Mouse (Mus musculus) liver, embryonic 14.5 days (tissue): ENCODE results near the gene Tgfb1. TPM values are rescaled to one million over a fixed set of nuclear protein-coding genes. Genes with fewer than 3 reads are reported as not detected.

Experiments
- ATAC-seq: fragments of 200-750 bp; cut with Nextera tagmentation; 2 replicates; pipeline ENCODE4 v1.8.0; 2017; ENCODE audit warnings: moderate number of reproducible peaks, mild to moderate bottlenecking, moderate library complexity; ENCODE audit not compliant: insufficient read depth
- DNase-seq, 3 experiments: peaks; one replicate each; pipeline ENCODE4 v3.0.0-alpha.2; 2012 to 2013; ENCODE audit warnings: low read depth in 3 of 3, low spot score in 3 of 3
- H3K27ac ChIP-seq: fragments of 300-500 bp; sonication (generic); 2 replicates; pipeline ENCODE4 v1.5.1; 2014; ENCODE audit warnings: moderate library complexity, mild to moderate bottlenecking, control low read depth, inconsistent platforms
- H3K27me3 ChIP-seq: fragments of 300-500 bp; sonication (generic); 2 replicates; pipeline ENCODE4 v1.6.1; 2014; ENCODE audit warnings: mild to moderate bottlenecking, low read length, moderate library complexity; ENCODE audit not compliant: control insufficient read depth, insufficient read depth
- H3K36me3 ChIP-seq: fragments of 300-500 bp; sonication (generic); replicated peaks from 2 replicates; pipeline ENCODE4 v1.6.1; 2014; ENCODE audit warnings: low read depth; ENCODE audit not compliant: control insufficient read depth, insufficient read depth
- H3K4me1 ChIP-seq, 2 experiments: fragments of 200-500 bp in 1 of 2; fragments of 300-500 bp in 1 of 2; sonication (generic) in 1 of 2; replicated peaks; 2 replicates each; pipeline ENCODE4 v1.6.1; 2012 to 2014; ENCODE audit warnings: antibody characterized with exemption in 1 of 2, inconsistent platforms in 1 of 2, low read length in 1 of 2; ENCODE audit not compliant: control insufficient read depth in 2 of 2, insufficient read depth in 2 of 2
- H3K4me2 ChIP-seq: fragments of 300-500 bp; sonication (generic); 2 replicates; pipeline ENCODE4 v1.6.1; 2014; ENCODE audit warnings: low read depth, mild to moderate bottlenecking, control low read depth, moderate library complexity
- H3K4me3 ChIP-seq, 2 experiments: fragments of 200-500 bp in 1 of 2; fragments of 300-500 bp in 1 of 2; sonication (generic) in 1 of 2; 2 replicates each; pipeline ENCODE4 v1.5.1; 2012 to 2014; ENCODE audit warnings: low read depth in 2 of 2, low read length in 2 of 2, mild to moderate bottlenecking in 2 of 2, control low read depth in 1 of 2, inconsistent platforms in 1 of 2, moderate library complexity in 1 of 2; ENCODE audit not compliant: insufficient read depth in 1 of 2
- H3K9ac ChIP-seq: fragments of 300-500 bp; sonication (generic); replicated peaks from 2 replicates; pipeline ENCODE4 v1.6.1; 2014; ENCODE audit warnings: mild to moderate bottlenecking, control low read depth, moderate library complexity
- H3K9me3 ChIP-seq: fragments of 300-500 bp; sonication (generic); 2 replicates; pipeline ENCODE4 v1.6.1; 2016; ENCODE audit warnings: low read length, mixed read lengths; ENCODE audit not compliant: control insufficient read depth
- CTCF ChIP-seq: IDR thresholded peaks from 2 replicates; pipeline ENCODE4 v1.5.1; 2016; ENCODE audit warnings: antibody characterized with exemption, low read depth, control low read depth
- EP300 ChIP-seq: IDR thresholded peaks from 2 replicates; pipeline ENCODE4 v1.6.1; 2016; ENCODE audit warnings: antibody characterized with exemption, low read depth
- WGBS: fragments of 180-500 bp; shearing (Covaris S2); extraction: QIAGEN DNeasy Blood & Tissue Kit; methylation state at CpG from one replicate; pipeline ENCODE4 v1.1.7; 2014; ENCODE audit not compliant: insufficient replicate concordance; 5-methylcytosine and 5-hydroxymethylcytosine counted together
- polyA plus RNA-seq, 2 experiments: library from polyadenylated mRNA; depleted of rRNA in 1 of 2; stranded (reverse) in 1 of 2; unstranded in 1 of 2; fragments of >200 nt; fragmentation: Nextera tagmentation in 1 of 2; extraction: Ambion mirVana in 1 of 2; gene quantifications; 2 replicates each; pipeline versions ENCODE4 v1.2.1 to v1.2.3; 2012 to 2014

Tgfb1 gene
- polyA plus RNA-seq, 2 experiments: 3.9 to 18.5 TPM

GRCm38 (mm10) chr7:25710519-25711130, 23.8 kb downstream of the Tgfb1 start:
- no peak for DNase-seq

GRCm38 (mm10) chr7:25711165-25711564, 24.4 kb downstream of the Tgfb1 start:
- Histone ChIP-seq H3K27me3 (no peaks in the 10 kb centered on the region), H3K9me3 (no peaks in the 10 kb centered on the region), H3K9ac (no peak overlapping the region), H3K4me1 (peaks cover 0 to 25% of the 10 kb centered on the region in 2 experiments; a peak in 3 of 4 replicates), H3K4me3 (no peak overlapping the region), H3K4me2 (no peak overlapping the region), H3K27ac (no peak overlapping the region), H3K36me3 (peaks cover 41% of the 10 kb centered on the region)
- WGBS: 68% methylated on average over 5 of the region's 5 CpGs
- ATAC-seq: no peak
- TF ChIP-seq EP300: no peak
- no peak for TF ChIP-seq CTCF
- no peak for DNase-seq

More at GRCm38 (mm10) chr7:25710519-25711130, 23.8 kb downstream of the Tgfb1 start:
- H3K4me3 ChIP-seq: no peak overlapping the region
- no peaks in the 10 kb centered on the region for H3K27me3 ChIP-seq
- WGBS: 42% methylated on average over 7 of the region's 7 CpGs
- no peak for ATAC-seq
- TF ChIP-seq EP300 (no peak), CTCF (no peak)
- no peak overlapping the region for H3K9ac ChIP-seq
- no peak overlapping the region for H3K27ac ChIP-seq
- no peaks in the 10 kb centered on the region for H3K9me3 ChIP-seq
- H3K4me1 ChIP-seq: peaks cover 0 to 27% of the 10 kb centered on the region in 2 experiments; a peak in 3 of 4 replicates
- no peak overlapping the region for H3K4me2 ChIP-seq
- H3K36me3 ChIP-seq: peaks cover 36% of the 10 kb centered on the region

- H3K27me3 ChIP-seq: no peaks in the 10 kb centered on the region
- H3K4me2 ChIP-seq: no peak overlapping the region
- no peak overlapping the region for H3K27ac ChIP-seq
- H3K9me3 ChIP-seq: no peaks in the 10 kb centered on the region
- ATAC-seq: peak; percentile 11; the same call in 1 of the 2 replicates
- WGBS: 34% methylated on average over 7 of the region's 7 CpGs
- no peak for DNase-seq
- H3K9ac ChIP-seq: no peak overlapping the region
- H3K4me3 ChIP-seq: no peak overlapping the region
- H3K4me1 ChIP-seq: peaks cover 0 to 20% of the 10 kb centered on the region in 2 experiments; a peak in 3 of 4 replicates
- peaks cover 38% of the 10 kb centered on the region for H3K36me3 ChIP-seq
- TF ChIP-seq EP300: no peak
- TF ChIP-seq CTCF: no peak
Observed at GRCm38 (mm10) chr7:25711731-25712197, 25.0 kb downstream of the Tgfb1 start.

GRCm38 (mm10) chr7:25712801-25713200, 26.0 kb downstream of the Tgfb1 start:
- Histone ChIP-seq H3K4me3 (no peak overlapping the region), H3K4me1 (peaks cover 4 to 13% of the 10 kb centered on the region in 2 experiments; a peak in 3 of 4 replicates), H3K27ac (no peak overlapping the region), H3K9ac (no peak overlapping the region), H3K36me3 (peaks cover 38% of the 10 kb centered on the region), H3K27me3 (no peaks in the 10 kb centered on the region), H3K4me2 (no peak overlapping the region), H3K9me3 (no peaks in the 10 kb centered on the region)
- ATAC-seq (no peak), DNase-seq (no peak)
- WGBS: 78% methylated on average over 9 of the region's 9 CpGs
- TF ChIP-seq CTCF (no peak), EP300 (no peak)

GRCm38 (mm10) chr7:25714581-25714980, 27.8 kb downstream of the Tgfb1 start:
- TF ChIP-seq EP300 (no peak), CTCF (no peak)
- peaks cover 38% of the 10 kb centered on the region for H3K36me3 ChIP-seq
- no peak for DNase-seq
- H3K9ac ChIP-seq: no peak overlapping the region
- peaks cover 11 to 19% of the 10 kb centered on the region in 2 experiments for H3K4me1 ChIP-seq
- H3K27ac ChIP-seq: no peak overlapping the region
- no peak for ATAC-seq
- no peaks in the 10 kb centered on the region for H3K9me3 ChIP-seq
- H3K4me3 ChIP-seq: no peak overlapping the region
- 83% methylated on average over 8 of the region's 8 CpGs for WGBS
- no peak overlapping the region for H3K4me2 ChIP-seq
- no peaks in the 10 kb centered on the region for H3K27me3 ChIP-seq
